8 mouse cellular contexts compared by ENCODE assay signal in the genomic region with DNA sequence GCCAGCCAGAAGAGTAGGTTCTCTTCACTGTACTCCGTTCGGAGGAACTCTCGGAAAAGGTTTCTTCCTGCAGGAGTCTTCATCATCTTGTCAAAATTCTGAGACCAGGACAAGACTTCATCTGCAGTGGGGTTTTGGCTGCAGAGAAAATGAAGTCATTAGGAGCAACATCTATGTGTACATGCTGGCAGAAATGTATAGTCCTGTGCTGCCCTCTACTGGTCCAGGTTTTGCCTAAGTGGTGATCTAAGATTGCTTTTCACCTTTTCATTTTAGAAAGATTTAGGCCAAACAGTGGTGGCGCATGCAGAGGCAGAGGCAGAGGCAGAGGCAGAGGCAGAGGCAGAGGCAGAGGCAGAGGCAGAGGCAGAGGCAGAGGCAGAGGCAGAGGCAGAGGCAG. TPM values are rescaled to one million over a fixed set of nuclear protein-coding genes. Genes with fewer than 3 reads are reported as not detected.
DNase-seq lines count a peak whose midpoint lies in the region.

No protein-coding gene starts in this region.

- intact Hi-C loops in heart, postnatal 25 days (cut with DNase I), result loop anchor here (5.0 kb wide), 1 partner anchor 39 kb away; no protein-coding TSS in a partner anchor
- intact Hi-C loops in heart, postnatal 14 days (cut with DNase I), result no loop called here

- peak; percentile 78 for DNase-seq in heart, adult 11 months
- no peak for DNase-seq in heart, postnatal 25 days (ENCODE audit: low spot score)
- DNase-seq in testis, postnatal 10 days (ENCODE audit: low spot score), result peak; percentile 63
- no peak for DNase-seq in testis, postnatal 14 days (ENCODE audit: low spot score)
- DNase-seq in adrenal gland, postnatal 36 days, result peak; percentile 31 to 71
- DNase-seq in heart, postnatal 14 days, result peak; percentile 33 to 59
- peak; percentile 68 for DNase-seq in lung, postnatal 10 days
- peak; percentile 29 for DNase-seq in telencephalon, adult 2 months (ENCODE audit: low read depth, low spot score)

RNA-seq across cellular contexts. Expression of gene Mtrf1l, which starts 17.7 kb away (rescaled TPM):
- total RNA-seq in heart, postnatal 25 days (2021), result 10 to 100 TPM in 1 of 2 experiments, 1 to 10 TPM in 1; 9.1 to 10.4 TPM
- 10 to 100 TPM; 11.6 to 14.4 TPM for total RNA-seq in adrenal gland, postnatal 36 days (2021)
- 10 to 100 TPM in 1 of 2 experiments, 1 to 10 TPM in 1; 7.7 to 10.5 TPM for total RNA-seq in heart, postnatal 14 days (2021)

RNA-seq across cellular contexts. Expression of gene Fbxo5, which starts 36.0 kb away (rescaled TPM):
- 1 to 10 TPM in 1 of 2 experiments, under 1 TPM in 1; 0.55 to 1.9 TPM for total RNA-seq in heart, postnatal 25 days (2021)
- 1 to 10 TPM; 3.2 to 4.1 TPM for total RNA-seq in adrenal gland, postnatal 36 days (2021)
- total RNA-seq in heart, postnatal 14 days (2021), result 1 to 10 TPM; 2.1 to 4.0 TPM

Comparison
In these comparisons a context has a peak if more than half of its experiments do, and no peak if none do; other contexts are left out.
1. DNase-seq: peak in heart, adult 11 months (single experiment), testis, postnatal 10 days (single experiment), adrenal gland, postnatal 36 days (2 of 2), heart, postnatal 14 days (2 of 2), lung, postnatal 10 days (single experiment) and telencephalon, adult 2 months (single experiment); none in heart, postnatal 25 days (single experiment) and testis, postnatal 14 days (single experiment).